Mouse (Mus musculus) intestine, embryonic 15.5 days (tissue): ENCODE measurements around the gene Shoc2. TPM values are rescaled to one million over a fixed set of nuclear protein-coding genes. Genes with fewer than 3 reads are reported as not detected.
"Not testable (repeated sequence)": the region's sequence is repeated elsewhere in the genome, so short reads cannot be mapped to it uniquely, and the experiment has no call there.

Experiments
- ATAC-seq: fragments of 200-750 bp; cut with Nextera tagmentation; 2 replicates; pipeline ENCODE4 v1.8.0; 2017; ENCODE audit warnings: moderate TSS enrichment, moderate library complexity
- H3K27ac ChIP-seq: fragments of 300-500 bp; sonication (generic); 2 replicates; pipeline ENCODE4 v1.5.1; 2015; ENCODE audit warnings: mild to moderate bottlenecking, inconsistent platforms
- H3K27me3 ChIP-seq: fragments of 300-500 bp; sonication (generic); replicated peaks from 2 replicates; pipeline ENCODE4 v1.6.1; 2015; ENCODE audit warnings: inconsistent platforms
- H3K36me3 ChIP-seq: fragments of 300-500 bp; sonication (generic); 2 replicates; pipeline ENCODE4 v1.6.1; 2015; ENCODE audit warnings: inconsistent platforms
- H3K4me1 ChIP-seq: fragments of 300-500 bp; sonication (generic); replicated peaks from 2 replicates; pipeline ENCODE4 v1.6.1; 2015; ENCODE audit warnings: inconsistent platforms
- H3K4me2 ChIP-seq: fragments of 300-500 bp; sonication (generic); replicated peaks from 2 replicates; pipeline ENCODE4 v1.6.1; 2015; ENCODE audit warnings: mild to moderate bottlenecking, inconsistent platforms
- H3K4me3 ChIP-seq: fragments of 300-500 bp; sonication (generic); replicated peaks from 2 replicates; pipeline ENCODE4 v1.5.1; 2015; ENCODE audit warnings: inconsistent platforms
- H3K9ac ChIP-seq: fragments of 300-500 bp; sonication (generic); 2 replicates; pipeline ENCODE4 v1.6.1; 2015; ENCODE audit warnings: inconsistent platforms
- H3K9me3 ChIP-seq: fragments of 300-500 bp; sonication (generic); 2 replicates; pipeline ENCODE4 v1.6.1; 2016; ENCODE audit warnings: inconsistent platforms
- WGBS: fragments of 180-500 bp; shearing (Covaris S2); methylation state at CpG from one replicate; pipeline ENCODE4 v1.1.7; 2015; 5-methylcytosine and 5-hydroxymethylcytosine counted together
- polyA plus RNA-seq: library from polyadenylated mRNA; unstranded; fragments of >200 nt; fragmentation: Nextera tagmentation; extraction: Ambion mirVana; gene quantifications from 2 replicates; pipeline ENCODE4 v1.2.1, GENCODE M21; 2015

Gene Shoc2
- polyA plus RNA-seq, 1 experiment from 2014 or later, result 42.9 TPM

- no peak overlapping the region for H3K4me2 ChIP-seq
- no peak overlapping the region for H3K4me3 ChIP-seq
- no peak overlapping the region for H3K27ac ChIP-seq
- no peak for ATAC-seq
- WGBS, result 90% methylated on average over 2 of the region's 2 CpGs
- no peaks in the 10 kb centered on the region for H3K36me3 ChIP-seq
- no peaks in the 10 kb centered on the region for H3K27me3 ChIP-seq
- H3K9me3 ChIP-seq, result no peaks in the 10 kb centered on the region
- no peak overlapping the region for H3K9ac ChIP-seq
- peaks cover 6% of the 10 kb centered on the region; the same call in 1 of the 2 replicates for H3K4me1 ChIP-seq
These were observed 1.8 kb upstream of the Shoc2 start for GRCm38 (mm10) chr19:53942342-53942741.

DNA sequence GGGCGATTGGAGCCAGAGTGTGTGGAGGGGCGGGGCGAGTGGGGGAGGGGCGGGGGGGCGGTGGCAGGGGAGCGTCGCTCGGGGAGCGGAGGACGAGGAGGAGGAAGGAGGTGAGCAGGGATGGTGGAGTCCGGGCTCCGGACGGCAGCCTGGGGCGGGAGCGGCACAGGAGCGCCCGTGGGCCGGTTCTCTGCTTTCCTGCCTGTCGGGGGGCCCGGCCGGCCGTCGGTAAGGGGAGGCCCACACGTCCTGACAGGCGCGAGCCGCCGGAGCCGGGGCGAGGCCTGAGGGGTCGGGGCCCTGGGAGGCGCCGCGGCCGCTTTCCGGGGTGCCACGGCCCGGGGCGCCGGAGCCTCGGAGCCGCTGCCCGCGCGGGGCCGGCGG, 672 bp downstream of the Shoc2 start:
- Histone ChIP-seq H3K9ac (peak overlapping the region; percentile 92), H3K4me2 (peak overlapping the region; percentile 74), H3K27ac (peak overlapping the region; percentile 96), H3K36me3 (no peaks in the 10 kb centered on the region), H3K4me1 (peaks cover 6% of the 10 kb centered on the region; the same call in 1 of the 2 replicates), H3K4me3 (peak overlapping the region; percentile 99), H3K9me3 (no peaks in the 10 kb centered on the region), H3K27me3 (no peaks in the 10 kb centered on the region)
- 0% methylated on average over 36 of the region's 47 CpGs for WGBS
- ATAC-seq, result peak; percentile 54

DNA sequence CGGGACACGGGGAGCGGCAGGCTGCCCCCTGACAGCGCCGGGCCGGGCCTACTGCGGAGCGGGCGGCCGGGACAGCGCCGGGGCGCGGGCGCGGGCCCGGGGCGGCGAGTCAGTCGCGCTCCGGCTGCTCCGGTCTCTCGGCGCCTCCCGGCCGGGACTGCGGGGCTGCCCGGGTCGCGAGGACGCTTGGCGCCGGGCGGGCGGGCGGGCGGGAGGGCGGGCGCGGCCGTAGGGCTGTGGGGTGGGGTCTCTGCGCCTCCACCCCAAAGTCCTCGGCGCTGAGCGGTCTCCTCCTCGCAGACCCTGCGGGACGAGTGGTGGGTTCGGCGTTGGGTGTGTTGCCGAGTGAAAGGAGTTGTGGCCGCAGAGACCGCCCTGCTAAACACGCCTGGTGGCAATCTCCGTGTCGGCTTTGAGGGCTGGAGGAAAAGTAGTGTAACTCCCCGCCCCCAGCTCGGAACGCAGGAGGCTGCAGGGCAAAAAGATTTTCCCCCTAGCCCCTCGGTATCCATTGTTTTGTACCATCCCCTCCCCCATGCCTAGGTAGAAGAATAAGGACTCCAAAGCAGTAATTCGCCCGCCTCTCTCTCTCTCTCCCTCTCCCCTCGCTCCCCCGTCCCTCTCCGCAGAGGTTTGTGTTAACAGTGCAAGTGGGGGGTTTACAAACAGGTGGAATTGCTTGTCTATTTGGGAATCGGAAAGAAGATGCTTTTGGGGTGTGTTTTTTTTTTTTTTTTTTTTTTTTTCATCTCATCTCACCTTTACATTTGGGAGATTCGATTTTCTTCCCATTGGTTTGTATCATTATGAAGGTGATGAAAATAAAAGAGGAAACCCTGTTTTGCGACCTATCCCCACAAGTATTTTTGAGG, 1.3 kb downstream of the Shoc2 start:
- Histone ChIP-seq H3K4me1 (peaks cover 6% of the 10 kb centered on the region; the same call in 1 of the 2 replicates), H3K27me3 (no peaks in the 10 kb centered on the region), H3K27ac (peak overlapping the region; percentile 96), H3K9me3 (no peaks in the 10 kb centered on the region), H3K9ac (peak overlapping the region; percentile 92), H3K36me3 (no peaks in the 10 kb centered on the region), H3K4me2 (peak overlapping the region; percentile 74), H3K4me3 (peak overlapping the region; percentile 99)
- ATAC-seq, result no peak; the same call in none of the 2 replicates
- 2% methylated on average over 50 of the region's 69 CpGs for WGBS

DNA sequence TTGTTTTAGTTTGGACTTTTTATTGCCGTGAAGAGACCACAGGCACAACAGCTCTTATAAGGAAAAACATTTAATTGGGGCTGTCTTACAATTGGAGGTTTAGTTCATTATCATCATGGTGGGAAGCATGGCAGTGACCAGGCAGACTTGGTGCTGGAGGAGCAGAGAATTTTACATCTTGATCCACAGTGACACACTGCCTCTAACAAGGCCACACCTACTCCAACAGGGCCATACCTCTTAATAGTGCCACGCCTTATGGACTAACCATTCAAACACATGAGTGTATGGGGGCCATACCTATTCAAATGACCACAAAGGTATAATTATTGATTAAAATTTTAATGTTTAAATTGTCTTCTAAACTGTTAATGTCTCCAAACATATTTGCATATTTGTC, 13.4 kb downstream of the Shoc2 start:
- Histone ChIP-seq H3K36me3 (no peaks in the 10 kb centered on the region), H3K27me3 (no peaks in the 10 kb centered on the region), H3K9ac (no peak overlapping the region), H3K4me2 (no peak overlapping the region), H3K9me3 (no peaks in the 10 kb centered on the region), H3K4me1 (no peaks in the 10 kb centered on the region), H3K4me3 (no peak overlapping the region), H3K27ac (no peak overlapping the region)
- WGBS, result 86% methylated on average over 2 of the region's 2 CpGs
- no peak for ATAC-seq

GRCm38 (mm10) chr19:53962511-53962910, 18.4 kb downstream of the Shoc2 start:
- Histone ChIP-seq H3K4me2 (no peak overlapping the region), H3K4me3 (no peak overlapping the region), H3K27me3 (no peaks in the 10 kb centered on the region), H3K27ac (no peak overlapping the region), H3K9me3 (no peaks in the 10 kb centered on the region), H3K9ac (no peak overlapping the region), H3K4me1 (no peaks in the 10 kb centered on the region), H3K36me3 (no peaks in the 10 kb centered on the region)
- 89% methylated on average over 4 of the region's 4 CpGs for WGBS
- ATAC-seq, result no peak

- not testable (repeated sequence) for H3K36me3 ChIP-seq, H3K27ac ChIP-seq, H3K9ac ChIP-seq, ATAC-seq, H3K9me3 ChIP-seq, H3K4me1 ChIP-seq, H3K4me3 ChIP-seq, H3K27me3 ChIP-seq, H3K4me2 ChIP-seq
- 93% methylated on average over 3 of the region's 3 CpGs for WGBS
These were observed 20.2 kb downstream of the Shoc2 start for GRCm38 (mm10) chr19:53964347-53964746.

- H3K27me3 ChIP-seq, result no peaks in the 10 kb centered on the region
- H3K27ac ChIP-seq, result no peak overlapping the region
- H3K36me3 ChIP-seq, result no peaks in the 10 kb centered on the region
- no peaks in the 10 kb centered on the region for H3K9me3 ChIP-seq
- no peak overlapping the region for H3K4me3 ChIP-seq
- no peak overlapping the region for H3K9ac ChIP-seq
- 83% methylated on average over 10 of the region's 10 CpGs for WGBS
- no peak overlapping the region for H3K4me2 ChIP-seq
- H3K4me1 ChIP-seq, result no peaks in the 10 kb centered on the region
- ATAC-seq, result no peak
These were observed 21.0 kb downstream of the Shoc2 start for GRCm38 (mm10) chr19:53964910-53965633.

GRCm38 (mm10) chr19:53969226-53969625, 25.1 kb downstream of the Shoc2 start:
- WGBS, result 85% methylated on average over 3 of the region's 3 CpGs
- H3K9ac ChIP-seq, result no peak overlapping the region
- H3K9me3 ChIP-seq, result no peaks in the 10 kb centered on the region
- no peaks in the 10 kb centered on the region for H3K4me1 ChIP-seq
- ATAC-seq, result no peak
- no peak overlapping the region for H3K4me2 ChIP-seq
- H3K4me3 ChIP-seq, result no peak overlapping the region
- H3K36me3 ChIP-seq, result no peaks in the 10 kb centered on the region
- no peak overlapping the region for H3K27ac ChIP-seq
- H3K27me3 ChIP-seq, result no peaks in the 10 kb centered on the region

DNA sequence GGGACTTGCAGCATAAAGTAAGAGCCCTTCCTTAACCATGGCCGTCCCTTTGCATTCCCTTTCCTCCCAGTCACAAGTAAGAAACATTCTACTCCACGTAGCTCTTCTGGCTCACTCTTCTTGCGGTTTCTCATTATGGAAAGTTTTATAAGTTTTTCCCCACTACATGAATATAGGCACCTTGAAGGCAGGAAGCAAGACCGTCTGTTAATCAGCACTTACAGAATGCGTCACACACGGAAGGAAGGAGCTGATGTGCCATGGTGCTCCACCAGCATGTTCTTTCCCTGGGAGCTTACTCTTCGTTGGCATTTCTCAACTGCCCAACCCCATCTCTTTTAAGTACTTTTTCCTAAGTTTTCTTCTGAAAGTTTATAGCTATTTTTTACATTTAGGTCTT, 27.8 kb downstream of the Shoc2 start:
- Histone ChIP-seq H3K27me3 (no peaks in the 10 kb centered on the region), H3K27ac (no peak overlapping the region), H3K4me1 (no peaks in the 10 kb centered on the region), H3K9ac (no peak overlapping the region), H3K36me3 (no peaks in the 10 kb centered on the region), H3K9me3 (no peaks in the 10 kb centered on the region), H3K4me2 (no peak overlapping the region), H3K4me3 (no peak overlapping the region)
- ATAC-seq, result no peak
- WGBS, result 83% methylated on average over 7 of the region's 7 CpGs

DNA sequence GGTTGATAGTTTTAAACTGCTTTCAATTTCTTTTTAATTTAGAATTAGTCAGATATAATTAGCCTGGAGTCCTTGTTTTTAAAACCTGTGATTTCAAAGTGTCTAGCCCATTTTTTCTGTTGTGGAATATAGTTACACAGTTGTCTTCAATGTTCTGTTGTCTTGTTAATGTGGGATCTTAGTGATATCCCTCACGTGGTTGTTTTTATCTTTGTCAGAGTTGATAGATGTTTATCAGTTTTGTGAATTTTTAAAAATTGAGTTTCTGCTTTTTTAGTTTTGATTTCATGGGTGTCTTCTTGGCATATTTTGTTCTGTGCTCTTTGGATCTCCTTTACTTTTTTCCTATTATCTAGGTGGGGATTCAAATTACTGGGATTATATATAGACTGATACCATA, 29.6 kb downstream of the Shoc2 start:
- Histone ChIP-seq H3K27me3 (no peaks in the 10 kb centered on the region), H3K27ac (no peak overlapping the region), H3K9ac (no peak overlapping the region), H3K4me1 (no peaks in the 10 kb centered on the region), H3K9me3 (no peaks in the 10 kb centered on the region), H3K36me3 (no peaks in the 10 kb centered on the region), H3K4me2 (no peak overlapping the region), H3K4me3 (no peak overlapping the region)
- no peak for ATAC-seq
- 78% methylated on average over 1 of the region's 1 CpGs for WGBS

GRCm38 (mm10) chr19:53982041-53982440, 37.9 kb downstream of the Shoc2 start:
- H3K4me1 ChIP-seq, result peaks cover 5% of the 10 kb centered on the region; the same call in 1 of the 2 replicates
- no peaks in the 10 kb centered on the region for H3K9me3 ChIP-seq
- ATAC-seq, result no peak
- H3K27me3 ChIP-seq, result no peaks in the 10 kb centered on the region
- no peak overlapping the region for H3K4me3 ChIP-seq
- no peak overlapping the region for H3K9ac ChIP-seq
- H3K27ac ChIP-seq, result no peak overlapping the region
- H3K4me2 ChIP-seq, result no peak overlapping the region
- no peaks in the 10 kb centered on the region for H3K36me3 ChIP-seq
- 56% methylated on average over 3 of the region's 3 CpGs for WGBS

DNA sequence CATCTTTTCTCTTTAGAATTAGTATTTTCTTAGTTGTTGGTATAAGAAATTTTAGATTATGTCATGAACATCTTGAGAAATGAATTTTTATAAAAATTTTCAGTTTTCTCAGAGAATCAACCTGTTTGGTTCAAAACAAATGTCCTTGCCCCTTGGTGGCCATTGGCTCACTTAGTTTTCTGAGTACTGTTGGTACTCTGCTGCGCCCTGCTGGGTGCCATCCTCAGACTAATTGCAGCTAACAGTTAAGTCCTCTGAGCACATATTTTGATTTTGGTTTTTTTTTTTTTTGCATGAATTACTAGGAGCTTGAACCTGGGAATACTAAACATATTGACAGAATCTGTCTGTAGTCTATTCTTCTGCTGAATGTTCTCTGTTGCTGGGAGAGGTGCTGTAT, 39.2 kb downstream of the Shoc2 start:
- Histone ChIP-seq H3K4me3 (no peak overlapping the region), H3K4me2 (no peak overlapping the region), H3K4me1 (peaks cover 5% of the 10 kb centered on the region; the same call in 1 of the 2 replicates), H3K27ac (no peak overlapping the region), H3K9me3 (no peaks in the 10 kb centered on the region), H3K9ac (no peak overlapping the region), H3K36me3 (no peaks in the 10 kb centered on the region), H3K27me3 (no peaks in the 10 kb centered on the region)
- no peak for ATAC-seq
- 93% methylated on average over 1 of the region's 1 CpGs for WGBS
